Mouse (Mus musculus) midbrain, embryonic 14.5 days (tissue): ENCODE data around the gene Olfr1048. TPM values are rescaled to one million over a fixed set of nuclear protein-coding genes. Genes with fewer than 3 reads are reported as not detected.
"Not testable (repeated sequence)": the region's sequence is repeated elsewhere in the genome, so short reads cannot be mapped to it uniquely, and the experiment has no call there.

Source experiments
- ATAC-seq: fragments of 200-750 bp; cut with Nextera tagmentation; 2 replicates; pipeline ENCODE4 v1.8.0; 2017; ENCODE audit warnings: moderate number of reproducible peaks, moderate library complexity; ENCODE audit not compliant: low FRiP score, low TSS enrichment
- DNase-seq: peaks from one replicate; pipeline ENCODE4 v3.0.0-alpha.2; 2015
- H3K27ac ChIP-seq: fragments of 300-500 bp; sonication (generic); replicated peaks from 2 replicates; pipeline ENCODE4 v1.5.1; 2014; ENCODE audit warnings: mild to moderate bottlenecking, low read depth, low read length, moderate library complexity
- H3K27me3 ChIP-seq: fragments of 300-500 bp; sonication (generic); 2 replicates; pipeline ENCODE4 v1.6.1; 2014; ENCODE audit warnings: low read length, control low read depth, mixed read lengths; ENCODE audit not compliant: control insufficient read depth, insufficient read depth
- H3K36me3 ChIP-seq: fragments of 300-500 bp; sonication (generic); 2 replicates; pipeline ENCODE4 v1.6.1; 2014; ENCODE audit warnings: low read length, control low read depth; ENCODE audit not compliant: control insufficient read depth, insufficient read depth
- H3K4me1 ChIP-seq: fragments of 300-500 bp; sonication (generic); 2 replicates; pipeline ENCODE4 v1.6.1; 2014; ENCODE audit warnings: mild to moderate bottlenecking, antibody characterized with exemption, low read length, control low read depth; ENCODE audit not compliant: control insufficient read depth, insufficient read depth
- H3K4me2 ChIP-seq: fragments of 300-500 bp; sonication (generic); 2 replicates; pipeline ENCODE4 v1.6.1; 2014; ENCODE audit warnings: mild to moderate bottlenecking, low read length, moderate library complexity
- H3K4me3 ChIP-seq: fragments of 300-500 bp; sonication (generic); replicated peaks from 2 replicates; pipeline ENCODE4 v1.5.1; 2014; ENCODE audit warnings: low read depth, low read length
- H3K9ac ChIP-seq: fragments of 300-500 bp; sonication (generic); replicated peaks from 2 replicates; pipeline ENCODE4 v1.6.1; 2014; ENCODE audit warnings: mild to moderate bottlenecking, low read length, moderate library complexity
- H3K9me3 ChIP-seq: fragments of 300-500 bp; sonication (generic); 2 replicates; pipeline ENCODE4 v1.6.1; 2016; ENCODE audit warnings: low read length, control low read depth, mixed read lengths; ENCODE audit not compliant: control insufficient read depth
- WGBS: fragments of 180-500 bp; shearing (Covaris S2); extraction: QIAGEN DNeasy Blood & Tissue Kit; methylation state at CpG from one replicate; pipeline ENCODE4 v1.1.7; 2014; 5-methylcytosine and 5-hydroxymethylcytosine counted together
- polyA plus RNA-seq: library from polyadenylated mRNA; unstranded; fragments of >200 nt; fragmentation: Nextera tagmentation; extraction: Ambion mirVana; gene quantifications from 2 replicates; pipeline ENCODE4 v1.2.1, GENCODE M21; 2014

The Olfr1048 gene
- polyA plus RNA-seq, result not detected in 2 replicates

DNA sequence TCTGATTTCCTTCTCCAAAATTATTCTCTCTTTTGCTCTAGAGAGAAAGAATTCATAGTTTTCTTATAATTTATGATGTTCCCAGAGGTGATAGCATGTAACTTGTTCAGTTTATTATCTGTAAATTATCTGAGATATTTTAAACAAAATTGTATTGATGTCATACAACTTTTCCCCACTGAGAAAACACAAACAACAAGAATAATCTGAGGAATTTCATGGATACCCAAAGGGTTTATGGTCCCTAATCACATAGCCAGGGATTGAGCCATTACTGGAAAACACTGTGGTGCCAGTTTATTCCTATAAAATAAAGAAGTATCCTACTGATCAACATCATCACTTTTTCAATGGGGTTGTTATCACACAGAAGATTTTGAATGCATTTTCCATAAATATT, at the start of gene Olfr1048:
TSS of gene Olfr1048 (minus strand) at position 101 of the 400 bp plus-strand sequence.
- Histone ChIP-seq H3K9ac (no peak within 1 kb of the TSS), H3K27me3 (no peaks in the 10 kb centered on the region), H3K27ac (no peak within 1 kb of the TSS), H3K9me3 (no peaks in the 10 kb centered on the region), H3K4me1 (no peaks in the 10 kb centered on the region), H3K36me3 (no peaks in the 10 kb centered on the region), H3K4me3 (no peak within 1 kb of the TSS), H3K4me2 (no peak within 1 kb of the TSS)
- DNase-seq (no peak), ATAC-seq (no peak)

DNA sequence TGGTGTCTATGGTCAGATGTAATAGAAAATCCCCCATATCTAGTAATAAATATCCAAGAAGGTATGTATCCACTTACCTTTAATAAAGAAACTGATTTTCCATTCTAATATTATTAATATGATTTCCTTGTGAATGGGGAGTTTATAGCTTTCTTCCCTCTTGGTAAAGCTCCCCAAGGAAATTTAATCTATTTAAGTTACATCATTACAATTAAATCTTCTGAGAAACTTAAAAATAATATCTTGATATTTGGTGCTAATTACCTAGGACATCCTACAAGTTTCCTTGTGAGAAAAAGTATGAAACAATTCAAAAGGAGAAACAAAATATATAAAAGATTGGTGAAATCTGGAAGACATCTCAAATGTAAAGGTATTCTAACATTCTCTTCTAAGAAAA, 38.9 kb upstream of the Olfr1048 start, which contains the start of gene Olfr1051:
TSS of gene Olfr1051 (minus strand) at position 101 of the 400 bp plus-strand sequence.
- H3K27ac ChIP-seq, H3K27me3 ChIP-seq, DNase-seq, H3K4me2 ChIP-seq, ATAC-seq, H3K9ac ChIP-seq, H3K4me3 ChIP-seq, H3K9me3 ChIP-seq, H3K4me1 ChIP-seq, H3K36me3 ChIP-seq: not testable (repeated sequence)

DNA sequence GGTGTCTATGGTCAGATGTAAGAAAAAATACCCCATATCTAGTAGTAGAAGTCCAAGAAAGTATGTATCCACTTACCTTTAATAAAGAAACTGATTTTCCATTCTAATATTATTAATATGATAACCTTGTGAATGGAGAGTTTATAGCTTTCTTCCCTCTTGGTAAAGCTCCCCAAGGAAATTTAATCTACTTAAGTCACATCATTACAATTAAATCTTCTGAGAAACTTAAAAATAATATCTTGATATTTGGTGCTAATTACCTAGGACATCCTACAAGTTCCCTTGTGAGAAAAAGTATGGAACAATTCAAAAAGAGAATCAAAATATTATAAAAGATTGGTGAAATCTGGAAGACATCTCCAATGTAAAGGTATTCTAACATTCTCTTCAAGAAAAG, 18.1 kb upstream of the Olfr1048 start, which contains the start of gene Olfr1049:
TSS of gene Olfr1049 (minus strand) at position 101 of the 400 bp plus-strand sequence.
- not testable (repeated sequence) for H3K9ac ChIP-seq, H3K4me2 ChIP-seq, H3K4me3 ChIP-seq, H3K36me3 ChIP-seq, H3K4me1 ChIP-seq, DNase-seq, H3K27me3 ChIP-seq, H3K9me3 ChIP-seq, H3K27ac ChIP-seq, ATAC-seq

DNA sequence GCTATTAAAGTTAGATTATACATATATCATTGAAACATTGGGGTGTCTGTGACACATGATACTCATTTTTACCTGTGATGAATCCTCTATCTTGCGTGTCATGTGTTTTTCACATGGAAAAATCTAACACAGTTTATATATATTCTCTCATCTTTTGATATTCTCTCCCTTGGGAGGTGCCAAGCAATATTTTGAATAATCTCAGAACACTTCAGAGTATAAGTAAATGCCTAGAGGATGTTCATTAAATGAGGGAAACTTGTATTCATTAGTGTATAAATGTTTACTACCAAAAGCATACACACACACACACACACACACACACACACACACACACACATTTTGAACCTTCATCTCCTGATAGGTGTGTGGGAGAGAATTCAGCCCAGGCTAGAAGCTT, 8.8 kb downstream of the Olfr1048 start, which contains the start of gene Olfr1047:
TSS of gene Olfr1047 (minus strand) at position 101 of the 400 bp plus-strand sequence.
- ATAC-seq (no peak), DNase-seq (no peak)
- 91% methylated on average over 1 of the region's 1 CpGs for WGBS
- no peaks in the 10 kb centered on the region for H3K9me3 ChIP-seq
- no peak within 1 kb of the TSS for H3K27ac ChIP-seq
- H3K4me3 ChIP-seq, result no peak within 1 kb of the TSS
- no peaks in the 10 kb centered on the region for H3K36me3 ChIP-seq
- H3K27me3 ChIP-seq, result no peaks in the 10 kb centered on the region
- no peaks in the 10 kb centered on the region for H3K4me1 ChIP-seq
- no peak within 1 kb of the TSS for H3K4me2 ChIP-seq
- no peak within 1 kb of the TSS for H3K9ac ChIP-seq

DNA sequence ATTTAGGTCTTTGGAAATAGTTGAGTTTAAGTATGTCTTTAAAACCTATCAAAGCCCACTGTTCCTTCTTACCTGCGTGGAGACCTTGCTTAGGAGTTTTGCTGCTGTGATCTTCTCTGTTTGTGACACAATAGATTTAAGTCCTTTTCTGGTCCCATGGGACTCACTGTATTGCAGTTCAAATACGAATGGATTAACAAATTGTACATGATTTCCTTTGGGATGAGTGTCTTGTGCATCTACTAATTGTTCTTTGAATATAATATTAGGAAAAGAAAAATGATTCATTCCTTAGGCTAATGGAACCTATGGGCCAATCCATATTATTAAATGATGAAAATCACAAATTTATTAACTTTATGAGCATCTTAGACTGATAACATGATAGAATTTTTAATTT, 20.9 kb downstream of the Olfr1048 start, which contains the start of gene Olfr1046:
TSS of gene Olfr1046 (minus strand) at position 101 of the 400 bp plus-strand sequence.
- no peak for ATAC-seq

DNA sequence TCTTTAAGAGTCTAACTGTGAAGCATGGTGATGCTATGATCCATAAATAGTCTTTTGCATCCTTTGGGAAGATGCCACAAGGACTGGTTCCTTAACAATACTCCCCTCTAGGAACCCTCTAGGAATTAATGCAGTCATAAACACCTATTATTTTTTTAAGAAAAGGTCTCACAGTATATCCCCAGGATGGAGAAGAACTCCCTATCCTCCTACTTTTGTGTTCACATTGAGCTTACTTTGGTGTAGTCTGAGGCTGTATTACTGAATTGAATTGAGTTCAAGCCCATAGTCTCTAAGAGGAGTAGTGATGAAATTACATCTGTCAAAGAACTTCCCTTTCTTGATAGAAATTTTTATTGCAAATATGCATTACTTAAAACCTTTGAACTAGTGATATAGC, 37.2 kb downstream of the Olfr1048 start, which contains the start of gene Olfr1045:
TSS of gene Olfr1045 (minus strand) at position 101 of the 400 bp plus-strand sequence.
- H3K36me3 ChIP-seq, result no peaks in the 10 kb centered on the region
- H3K4me2 ChIP-seq, result no peak within 1 kb of the TSS
- DNase-seq, result no peak
- no peak within 1 kb of the TSS for H3K4me3 ChIP-seq
- no peaks in the 10 kb centered on the region for H3K4me1 ChIP-seq
- no peak within 1 kb of the TSS for H3K27ac ChIP-seq
- ATAC-seq, result no peak
- H3K27me3 ChIP-seq, result no peaks in the 10 kb centered on the region
- no peaks in the 10 kb centered on the region for H3K9me3 ChIP-seq
- H3K9ac ChIP-seq, result no peak within 1 kb of the TSS

More for the DNA sequence above, 20.9 kb downstream of the Olfr1048 start, which contains the start of gene Olfr1046:
- Histone ChIP-seq H3K9ac (no peak within 1 kb of the TSS), H3K9me3 (no peaks in the 10 kb centered on the region), H3K4me3 (no peak within 1 kb of the TSS), H3K27me3 (no peaks in the 10 kb centered on the region), H3K27ac (no peak within 1 kb of the TSS), H3K36me3 (no peaks in the 10 kb centered on the region), H3K4me2 (no peak within 1 kb of the TSS), H3K4me1 (no peaks in the 10 kb centered on the region)
- no peak for DNase-seq
- 79% methylated on average over 2 of the region's 2 CpGs for WGBS

DNA sequence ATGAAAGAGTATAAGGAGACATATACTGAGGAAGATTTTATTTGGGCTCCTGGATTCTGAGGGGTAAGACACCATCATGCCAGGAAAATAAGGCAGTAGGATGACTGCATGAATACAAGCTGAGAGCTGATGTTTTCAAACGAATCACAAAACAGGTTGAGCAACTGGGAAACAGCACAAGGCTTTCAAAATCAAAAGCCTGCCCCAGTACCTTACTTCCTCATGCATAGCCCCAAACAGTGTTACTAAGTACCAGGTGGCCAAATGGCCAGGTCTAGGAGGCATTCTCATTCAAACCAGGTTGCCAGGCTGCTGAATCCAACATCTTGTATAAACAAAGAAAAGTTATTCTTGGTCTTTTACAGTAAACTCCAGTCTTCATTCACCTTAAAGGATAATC, 44.2 kb downstream of the Olfr1048 start:
- H3K4me2 ChIP-seq, result no peak overlapping the region
- no peak for DNase-seq
- H3K9ac ChIP-seq, result no peak overlapping the region
- 51% methylated on average over 1 of the region's 1 CpGs for WGBS
- no peak for ATAC-seq
- H3K4me1 ChIP-seq, result no peaks in the 10 kb centered on the region
- no peak overlapping the region for H3K4me3 ChIP-seq
- no peaks in the 10 kb centered on the region for H3K27me3 ChIP-seq
- H3K9me3 ChIP-seq, result no peaks in the 10 kb centered on the region
- H3K36me3 ChIP-seq, result no peaks in the 10 kb centered on the region
- H3K27ac ChIP-seq, result no peak overlapping the region

DNA sequence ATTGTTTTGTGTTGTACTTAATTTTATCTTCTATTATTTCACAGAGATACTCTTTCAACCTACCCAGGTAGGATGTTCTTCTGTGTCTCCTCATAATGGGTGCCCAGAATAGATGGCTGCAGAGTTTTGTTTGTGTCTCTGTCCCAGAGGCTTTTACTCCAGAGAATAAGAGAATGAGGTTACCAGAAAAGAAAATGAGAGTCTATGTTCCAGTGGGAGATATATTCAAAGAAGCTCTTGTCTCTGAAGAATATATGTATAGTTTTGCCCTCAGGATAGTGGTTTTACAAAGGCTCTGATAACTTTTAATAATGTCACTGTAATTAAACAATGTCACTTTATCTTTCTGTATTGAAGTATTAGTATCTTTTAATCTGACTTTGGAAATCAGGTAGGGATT, 54.5 kb downstream of the Olfr1048 start, which contains the start of gene Olfr52:
TSS of gene Olfr52 (minus strand) at position 101 of the 400 bp plus-strand sequence.
- DNase-seq, result no peak
- Histone ChIP-seq H3K4me2 (no peak within 1 kb of the TSS), H3K27me3 (no peaks in the 10 kb centered on the region), H3K9me3 (no peaks in the 10 kb centered on the region), H3K27ac (no peak within 1 kb of the TSS), H3K4me1 (no peaks in the 10 kb centered on the region), H3K36me3 (no peaks in the 10 kb centered on the region), H3K4me3 (no peak within 1 kb of the TSS), H3K9ac (no peak within 1 kb of the TSS)
- no peak for ATAC-seq
